Mouse (Mus musculus): ENCODE measurements around the gene Fastkd1. TPM values are rescaled to one million over a fixed set of nuclear protein-coding genes. Genes with fewer than 3 reads are reported as not detected.
A peak's percentile ranks its signal among the peaks of the same experiment; 100 is the strongest.
"Not testable (repeated sequence)": the region's sequence is repeated elsewhere in the genome, so short reads cannot be mapped to it uniquely, and the experiment has no call there.

The Fastkd1 gene
- total RNA-seq, 2 experiments from 2014 or later, result 15.3 to 16.3 TPM

DNA sequence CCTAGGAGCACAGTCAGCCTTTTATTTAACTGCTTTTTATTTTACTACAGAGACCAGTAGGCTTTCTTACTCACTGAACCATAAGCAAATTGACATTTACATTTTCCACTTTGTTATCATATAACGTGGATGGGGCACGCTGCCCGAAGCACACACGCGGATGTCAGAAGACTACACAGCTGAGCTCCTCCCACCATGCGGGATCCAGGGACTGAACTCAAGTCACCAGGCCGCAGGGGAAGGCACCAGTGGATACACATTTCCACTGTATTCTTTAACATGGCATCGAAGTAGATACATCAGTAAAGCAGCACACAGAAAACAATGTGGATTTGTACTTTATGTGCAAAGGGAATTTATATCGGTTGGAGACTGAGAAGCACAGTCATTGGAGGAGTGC lies 38.0 kb downstream of the Fastkd1 start:
- no peak for DNase-seq
- intact Hi-C loops (cut with DNase I), result loop anchor here (5.0 kb wide), 1 partner anchor 38 kb away; no protein-coding TSS in a partner anchor

DNA sequence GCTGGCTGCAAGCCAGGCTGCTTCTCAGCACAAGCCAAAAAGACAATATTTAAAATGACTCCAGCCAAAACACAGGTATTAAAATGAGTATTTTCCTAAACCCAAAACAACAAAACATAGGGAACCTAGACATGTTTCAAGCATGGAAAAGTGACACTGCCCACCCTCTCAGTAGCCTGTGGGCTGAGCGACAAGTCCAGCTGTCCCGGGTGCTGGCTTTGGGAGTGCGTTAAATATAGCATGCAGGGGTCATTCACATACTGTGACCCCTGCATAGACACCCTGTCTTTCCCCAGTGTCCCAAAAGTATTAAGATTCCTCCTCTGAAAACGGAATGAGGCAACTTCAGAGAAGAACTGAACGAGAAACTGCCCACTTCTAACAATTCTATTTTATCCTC lies 39.6 kb downstream of the Fastkd1 start:
- peak in 1 of 2 experiments; percentile 26 for DNase-seq
- intact Hi-C loops (cut with DNase I), result no loop called here

DNA sequence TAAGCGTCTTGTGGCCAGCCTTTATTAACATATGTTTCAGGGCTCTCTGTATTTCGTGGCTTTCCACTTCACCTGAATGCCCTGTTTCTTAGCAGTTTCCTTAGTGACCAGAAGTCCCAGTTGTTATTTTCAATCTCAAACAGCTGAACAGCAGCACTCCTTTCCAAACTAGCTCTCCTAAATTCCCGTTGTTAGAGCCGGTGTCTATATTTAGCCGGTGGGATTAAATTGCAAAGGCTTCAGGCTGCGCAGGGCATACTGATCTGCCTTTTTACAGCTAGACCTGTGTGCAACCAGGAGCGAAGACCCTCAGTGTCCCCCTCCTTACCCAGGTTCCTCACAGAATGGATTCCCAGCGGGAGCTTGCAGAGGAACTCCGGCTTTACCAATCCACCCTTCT lies 43.5 kb downstream of the Fastkd1 start, which contains the start of gene Klhl41:
Gene Klhl41, plus strand, starts transcription at position 268 of the 400 bp plus-strand sequence.
- intact Hi-C loops (cut with DNase I), result no loop called here
- peak in 1 of 2 experiments; percentile 26 for DNase-seq

DNA sequence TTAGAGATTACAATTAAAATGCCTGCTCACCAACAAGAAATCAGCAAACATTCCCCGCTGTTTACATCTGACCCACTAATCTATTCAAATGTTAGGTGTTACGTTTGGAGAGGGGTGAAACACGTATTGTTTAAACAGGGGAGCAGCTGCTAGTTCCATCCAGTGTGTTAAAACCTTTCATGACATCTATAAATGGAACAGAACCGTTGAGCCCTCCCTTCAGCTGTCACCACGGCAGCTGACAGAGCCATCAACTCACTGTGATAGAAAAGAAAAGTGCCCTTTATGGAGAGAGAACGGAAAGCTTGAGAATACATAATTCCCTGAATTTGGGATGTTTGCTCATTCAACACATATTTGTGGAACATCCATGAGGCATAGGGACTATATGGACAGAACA lies 44.9 kb downstream of the Fastkd1 start:
- DNase-seq, result no peak
- intact Hi-C loops (cut with DNase I), result no loop called here

DNA sequence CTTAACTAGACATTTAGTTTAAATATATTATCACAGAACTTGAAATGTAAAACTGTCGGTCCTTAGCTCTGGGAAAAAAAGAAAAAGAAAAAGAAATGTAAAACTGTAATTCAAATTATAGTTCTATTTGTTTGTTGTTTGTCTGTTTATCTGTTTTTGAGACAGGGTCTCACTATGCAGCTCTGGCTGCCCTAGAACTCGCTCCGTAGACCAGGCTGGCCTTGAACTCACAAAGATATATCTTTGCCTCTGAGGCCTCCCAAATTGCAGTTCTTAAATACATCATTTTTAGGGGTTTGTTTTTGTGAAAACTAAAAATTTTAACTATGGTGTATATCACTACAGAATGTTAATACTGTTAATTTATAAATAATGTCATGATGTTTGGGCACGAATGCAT lies 45.7 kb downstream of the Fastkd1 start:
- DNase-seq, result no peak
- intact Hi-C loops (cut with DNase I), result no loop called here

DNA sequence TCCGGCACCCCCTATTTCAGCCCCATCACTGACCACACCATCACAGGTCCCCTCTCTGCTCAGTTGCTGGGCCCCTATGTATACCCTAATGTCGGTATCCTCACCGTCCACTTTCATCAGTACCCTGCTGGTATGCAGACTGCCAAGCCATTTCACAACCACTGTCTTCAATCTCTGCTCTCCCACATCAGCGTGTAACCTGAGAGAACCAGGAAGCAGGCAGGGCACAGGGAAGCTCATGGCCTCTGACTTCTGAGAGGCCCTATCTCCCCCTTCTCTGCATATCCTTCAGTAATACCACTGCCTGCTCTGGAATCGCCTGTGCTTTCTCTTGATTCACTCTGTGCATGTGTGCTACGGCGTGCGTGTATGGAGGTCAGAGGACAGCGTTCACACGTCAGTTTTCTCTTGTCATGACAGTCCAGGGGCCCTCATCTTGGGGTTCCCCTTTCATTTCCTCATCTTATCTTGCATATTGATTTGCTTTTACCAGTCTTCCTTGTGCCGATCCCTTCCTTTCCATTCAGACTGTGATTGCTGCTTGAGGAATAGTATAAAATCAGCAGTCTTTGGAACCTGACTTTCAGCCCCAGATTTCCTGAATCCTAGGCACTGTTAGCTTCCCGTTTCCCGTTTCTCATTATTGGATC lies 49.4 kb downstream of the Fastkd1 start:
- intact Hi-C loops (cut with DNase I), result no loop called here
- no peak for DNase-seq

DNA sequence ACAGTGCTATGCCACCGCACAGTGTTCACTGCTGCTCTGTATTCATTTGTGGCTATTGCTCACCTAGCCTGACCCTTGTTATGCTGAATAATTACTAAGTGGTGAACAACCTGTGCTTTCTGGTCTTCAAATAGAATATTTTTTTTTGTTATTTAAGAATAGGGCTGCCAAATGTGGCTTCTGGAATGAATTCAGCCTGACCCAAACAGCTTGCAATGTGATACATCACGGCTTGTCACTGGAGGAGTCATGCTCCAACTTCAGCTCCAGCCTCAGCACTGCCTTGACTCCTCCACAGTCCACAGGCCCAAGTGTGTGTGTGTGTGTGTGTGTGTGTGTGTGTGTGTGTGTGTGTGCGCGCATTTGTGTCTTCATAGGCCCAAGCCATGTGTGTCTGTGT lies 54.0 kb downstream of the Fastkd1 start:
- DNase-seq, result no peak
- intact Hi-C loops (cut with DNase I), result no loop called here

DNA sequence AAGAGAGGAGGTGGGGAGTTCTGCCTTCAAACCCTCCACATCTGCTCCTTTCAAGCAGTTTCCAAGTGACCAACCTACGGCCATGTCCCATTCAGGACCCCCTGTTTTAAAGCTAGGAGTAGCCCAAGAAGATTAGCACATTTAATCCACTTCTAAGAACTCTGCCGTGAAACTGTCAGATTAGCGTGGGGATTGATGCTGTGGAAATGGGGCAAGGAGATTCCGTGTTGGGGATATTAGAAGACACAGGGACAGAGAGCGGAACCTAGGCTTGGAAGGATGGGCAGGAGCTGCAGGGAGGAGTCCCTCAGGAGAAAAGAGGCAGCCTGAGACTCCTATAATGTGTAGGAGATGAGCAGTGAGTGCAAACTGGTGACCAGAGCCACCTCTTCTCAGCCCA lies 63.6 kb downstream of the Fastkd1 start:
- intact Hi-C loops (cut with DNase I), result no loop called here
- no peak for DNase-seq

DNA sequence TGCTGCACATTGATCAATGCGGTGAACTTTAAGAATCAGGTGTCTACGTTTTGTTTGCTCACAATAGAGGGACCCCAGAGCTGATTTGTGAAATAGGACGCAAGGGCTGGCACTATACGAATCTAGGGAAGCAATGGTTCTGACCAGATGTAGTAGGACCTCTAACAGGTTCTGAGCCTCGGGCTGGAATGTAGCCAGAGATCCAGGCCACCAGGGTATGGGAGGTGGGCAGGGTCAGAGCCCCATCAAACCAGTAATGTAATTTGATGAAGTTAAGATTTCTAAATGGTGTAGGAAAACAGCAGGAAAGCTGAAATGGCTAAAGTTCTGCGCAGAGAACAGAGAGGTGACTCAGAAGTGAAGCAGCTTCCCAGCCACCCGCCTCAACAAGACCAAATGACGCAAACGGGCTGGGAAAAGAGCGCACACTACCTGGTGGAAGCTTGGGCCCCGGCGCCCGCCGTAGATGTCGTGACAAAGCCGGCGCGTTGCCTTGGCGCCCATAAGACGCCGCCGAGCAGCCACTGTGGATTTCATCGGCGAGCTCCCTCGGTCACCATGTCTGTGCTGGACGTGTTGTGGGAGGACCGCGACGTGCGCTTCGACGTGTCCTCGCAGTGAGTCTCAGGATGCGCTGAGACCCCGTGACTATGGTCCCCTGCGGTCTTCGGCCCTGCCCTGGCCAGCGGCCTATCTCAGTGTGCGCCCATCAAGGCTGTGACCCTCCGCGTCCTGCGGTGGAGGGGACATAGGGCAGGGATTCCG lies 66.4 kb downstream of the Fastkd1 start, which contains the start of gene Bbs5:
Gene Bbs5, plus strand, starts transcription at position 446 of the 765 bp plus-strand sequence.
- intact Hi-C loops (cut with DNase I), result no loop called here
- DNase-seq, result peak; percentile 80 to 84

DNA sequence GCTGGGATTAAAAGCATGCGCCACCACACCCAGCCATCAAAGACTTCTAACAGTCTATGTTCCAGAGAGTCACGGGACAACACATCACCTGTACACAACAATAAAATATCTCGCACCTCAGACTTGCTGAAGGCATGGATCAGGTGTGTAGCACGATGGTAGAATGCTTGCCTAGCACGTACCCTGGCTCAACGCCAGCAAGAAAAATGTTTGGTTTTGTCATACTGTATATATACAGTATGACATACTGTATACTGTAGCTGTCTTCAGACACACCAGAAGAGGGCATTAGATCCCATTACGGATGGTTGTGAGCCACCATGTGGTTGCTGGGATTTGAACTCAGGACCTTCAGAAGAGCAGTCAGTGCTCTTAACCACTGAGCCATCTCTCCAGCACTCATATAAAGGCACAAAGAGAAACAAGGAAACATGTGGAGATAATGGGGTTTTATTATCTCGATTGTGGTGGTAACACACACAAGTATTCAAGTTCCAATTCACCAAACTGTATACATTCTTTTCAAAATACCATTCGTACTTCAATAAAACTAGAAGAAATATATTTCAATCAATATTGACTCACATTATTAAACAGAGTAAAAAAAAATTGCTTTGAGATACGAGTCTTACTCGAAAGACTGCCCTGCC lies 68.2 kb downstream of the Fastkd1 start:
- intact Hi-C loops (cut with DNase I), result no loop called here
- no peak for DNase-seq

DNA sequence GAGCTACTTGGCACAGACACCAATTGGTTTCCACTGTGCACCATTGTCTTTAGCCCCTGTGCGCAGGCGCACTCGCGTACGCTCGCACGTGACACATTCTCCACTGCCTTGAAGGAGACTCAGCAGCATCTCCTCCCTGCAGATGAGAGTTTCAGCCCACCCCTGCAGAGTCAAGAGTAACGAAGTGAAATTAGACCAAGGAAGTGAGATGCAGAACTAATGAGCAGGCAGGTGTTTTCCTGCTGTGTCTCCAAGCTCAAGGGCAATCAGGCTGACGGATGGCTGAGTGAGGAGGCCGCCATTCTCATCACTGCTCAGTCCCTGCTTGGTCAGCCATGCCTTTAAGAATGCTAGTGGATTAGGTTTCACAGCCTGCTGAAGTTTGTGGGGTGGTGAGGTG lies 73.2 kb downstream of the Fastkd1 start:
- intact Hi-C loops (cut with DNase I), result no loop called here
- DNase-seq, result no peak

DNA sequence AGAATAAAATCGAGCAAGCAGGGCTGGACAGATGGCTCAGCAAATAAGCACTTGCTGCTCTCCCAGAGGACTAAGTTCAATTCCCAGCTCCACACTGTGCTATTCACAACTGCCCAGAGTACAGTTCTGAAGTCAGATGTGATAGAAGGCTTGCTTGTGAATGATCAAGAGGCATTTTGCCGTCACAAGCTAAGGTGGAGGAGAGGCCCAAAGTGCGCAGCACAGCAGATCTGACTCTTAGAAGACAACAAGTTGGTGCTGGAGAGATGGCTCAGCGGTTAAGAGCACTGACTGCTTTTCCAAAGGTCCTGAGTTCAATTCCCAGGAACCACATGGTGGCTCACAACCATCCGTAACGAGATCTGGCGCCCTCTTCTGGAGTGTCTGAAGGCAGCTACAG lies 75.3 kb downstream of the Fastkd1 start:
- DNase-seq, result not testable (repeated sequence)

More for the DNA sequence above, 75.3 kb downstream of the Fastkd1 start:
- intact Hi-C loops (cut with DNase I), result loop anchor here (5.0 kb wide), 2 partner anchors 39 to 139 kb away; no protein-coding TSS in a partner anchor

Other genes starting within 250 kb of the Fastkd1 start
- gene Lrp2, start 127.5 kb downstream of the Fastkd1 start, total RNA-seq (2021), result not detected
- gene Bbs5, start 66.3 kb downstream of the Fastkd1 start, total RNA-seq (2021), result 1 to 10 TPM; 2.7 to 3.8 TPM
- 100 to 1,000 TPM; 417 to 539 TPM for gene Klhl41, start 43.4 kb downstream of the Fastkd1 start, total RNA-seq (2021)
- 10 to 100 TPM; 25.1 to 27.2 TPM for gene Ppig, start 9.0 kb upstream of the Fastkd1 start, total RNA-seq (2021)
- under 1 TPM; 0.33 to 0.44 TPM for gene Ccdc173, start 76.1 kb upstream of the Fastkd1 start, total RNA-seq (2021)
- gene Phospho2, start 76.1 kb upstream of the Fastkd1 start, total RNA-seq (2021), result 10 to 100 TPM; 16.6 to 17.0 TPM
- gene Klhl23, start 108.4 kb upstream of the Fastkd1 start, total RNA-seq (2021), result 10 to 100 TPM; 15.0 to 18.2 TPM
- gene Ssb, start 148.0 kb upstream of the Fastkd1 start, total RNA-seq (2021), result 10 to 100 TPM; 44.2 to 61.3 TPM
- gene Mettl5, start 172.1 kb upstream of the Fastkd1 start, total RNA-seq (2021), result 10 to 100 TPM; 15.7 to 17.2 TPM
- gene Ubr3, start 183.7 kb upstream of the Fastkd1 start, total RNA-seq (2021), result 100 to 1,000 TPM; 162 to 170 TPM